Mouse (Mus musculus) lung, postnatal 14 days (tissue): ENCODE results near the gene Uevld.
"Not testable (repeated sequence)": the region's sequence is repeated elsewhere in the genome, so short reads cannot be mapped to it uniquely, and the experiment has no call there.

Experiments
- DNase-seq: peaks from one replicate; pipeline ENCODE4 v3.0.0; 2021

Uevld gene

DNA sequence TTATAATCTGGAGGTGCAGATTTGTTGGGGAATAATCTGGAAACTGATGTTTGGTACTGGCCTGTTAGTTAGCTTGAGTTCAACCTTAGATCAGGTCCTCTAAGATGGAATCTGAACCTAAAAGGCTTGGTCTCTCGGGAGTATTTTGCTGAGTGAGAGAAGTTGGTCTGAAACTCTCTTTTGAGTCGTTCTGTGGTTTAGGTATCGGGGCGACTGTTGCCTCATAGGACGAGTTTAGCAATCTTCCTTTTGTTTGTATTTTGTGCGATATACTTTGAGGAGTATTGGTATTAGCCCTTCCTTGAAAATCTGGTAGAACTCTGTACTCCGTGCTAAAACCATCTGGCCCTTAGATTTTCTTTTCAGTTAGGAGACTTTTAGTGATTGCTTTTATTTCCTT lies 5.7 kb upstream of the Uevld start:
- DNase-seq = no peak

- peak; percentile 75 for DNase-seq
Measured at GRCm38 (mm10) chr7:46962806-46963618, 4.7 kb upstream of the Uevld start.

DNA sequence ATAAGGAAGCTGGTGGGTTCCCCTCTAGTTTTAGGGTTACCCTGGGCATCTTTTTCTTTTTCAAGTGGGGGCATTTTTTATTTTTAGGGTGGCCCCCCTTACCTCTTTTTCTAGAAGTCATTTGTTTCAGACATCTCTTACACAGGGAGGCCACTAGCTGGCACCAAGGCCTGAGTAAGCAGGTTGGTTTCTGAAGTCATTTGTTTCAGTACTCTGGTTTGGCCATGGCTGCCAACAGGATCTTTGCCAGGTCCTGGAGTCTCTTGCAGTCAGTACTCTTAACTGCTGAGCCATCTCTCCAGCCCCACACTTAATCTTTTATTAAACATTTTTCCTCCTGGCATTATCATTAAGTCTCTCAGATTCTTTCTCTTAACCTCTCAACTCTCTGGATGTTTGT lies 3.8 kb upstream of the Uevld start:
- DNase-seq = no peak

- no peak for DNase-seq
Measured at GRCm38 (mm10) chr7:46960991-46961390, 2.7 kb upstream of the Uevld start.

- DNase-seq = no peak
Measured at GRCm38 (mm10) chr7:46958853-46959252, 526 bp upstream of the Uevld start.

GRCm38 (mm10) chr7:46935847-46936246 lies 22.5 kb downstream of the Uevld start:
- peak; percentile 35 for DNase-seq

- peak; percentile 18 for DNase-seq
Measured at GRCm38 (mm10) chr7:46934788-46935187, 23.5 kb downstream of the Uevld start.

GRCm38 (mm10) chr7:46931370-46931769 lies 27.0 kb downstream of the Uevld start:
- no peak for DNase-seq

DNA sequence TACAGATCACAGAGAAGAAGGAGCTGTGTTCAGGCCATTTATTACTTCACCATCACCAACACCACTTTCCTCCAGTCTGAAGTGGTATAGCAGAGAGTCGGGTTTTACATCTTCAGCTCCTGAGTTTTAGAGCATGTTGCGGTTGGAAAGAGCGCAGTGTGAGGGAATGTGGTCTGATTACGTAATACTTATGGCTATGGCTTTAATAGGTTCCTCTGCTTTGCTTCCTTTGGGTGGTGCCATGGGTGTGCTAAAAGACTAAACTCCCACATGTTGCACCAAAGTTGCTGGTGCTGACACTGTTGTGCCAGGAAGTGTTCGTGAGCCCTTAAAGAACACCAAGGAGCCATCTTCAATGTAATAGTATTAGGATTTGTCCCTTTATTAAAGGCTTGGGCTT lies 30.0 kb downstream of the Uevld start:
- no peak for DNase-seq

GRCm38 (mm10) chr7:46922075-46922474 lies 36.3 kb downstream of the Uevld start:
- DNase-seq = no peak

DNA sequence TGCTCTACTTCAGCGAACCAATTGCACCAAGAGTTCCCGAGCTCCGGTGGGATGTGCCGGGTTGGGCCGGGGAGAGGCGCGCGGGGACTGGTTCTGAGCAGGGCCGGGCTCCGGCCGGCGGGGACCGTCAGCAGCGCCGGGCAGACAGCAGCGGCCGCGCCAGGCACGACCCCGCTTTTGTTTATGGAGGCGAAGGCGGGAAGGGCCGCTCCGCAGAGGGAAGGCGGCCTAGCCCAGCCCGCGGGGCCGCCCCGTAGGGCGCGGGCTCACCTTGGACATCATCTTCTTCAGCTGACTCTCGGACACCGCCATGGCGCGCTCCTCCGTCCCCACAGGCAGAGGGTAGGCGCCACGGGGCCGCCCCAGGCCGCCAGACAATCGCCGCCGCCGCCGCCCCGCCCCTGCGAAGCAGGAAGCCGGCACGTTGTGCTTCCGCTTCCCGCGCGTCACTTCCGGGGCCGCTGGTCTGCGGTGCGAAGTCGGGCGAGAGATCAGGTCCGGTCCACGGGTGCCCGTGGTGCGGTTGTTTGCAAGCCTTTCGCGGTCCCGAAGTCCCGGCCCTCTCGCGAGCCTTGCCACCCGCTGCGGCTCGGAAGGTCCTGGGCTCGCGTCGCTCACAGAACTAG lies 38.7 kb downstream of the Uevld start, which contains the start of gene Tsg101:
TSS of gene Tsg101 (minus strand) at position 419 of the 626 bp plus-strand sequence.
- peak; percentile 95 for DNase-seq

- DNase-seq = no peak
Measured at GRCm38 (mm10) chr7:46918678-46919371, 39.5 kb downstream of the Uevld start.

DNA sequence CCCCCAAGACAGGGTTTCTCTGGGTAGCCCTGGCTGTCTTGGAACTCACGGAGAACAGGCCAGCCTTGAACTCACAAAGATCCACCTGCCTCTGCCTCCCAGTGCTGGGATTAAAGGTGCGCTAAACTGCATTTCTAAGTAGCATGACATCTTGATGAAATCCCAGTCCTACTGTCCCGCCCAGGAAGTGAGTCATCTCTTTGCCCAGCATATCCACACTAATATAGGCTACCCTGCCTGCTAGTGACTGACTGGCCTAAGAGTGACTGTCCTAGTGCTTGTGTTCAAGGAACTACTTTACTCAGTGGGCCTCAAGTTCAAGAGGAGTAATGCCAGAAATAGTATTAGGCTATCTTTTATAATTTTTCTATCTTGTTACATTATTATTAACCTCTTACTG lies 42.0 kb downstream of the Uevld start:
- no peak for DNase-seq

DNA sequence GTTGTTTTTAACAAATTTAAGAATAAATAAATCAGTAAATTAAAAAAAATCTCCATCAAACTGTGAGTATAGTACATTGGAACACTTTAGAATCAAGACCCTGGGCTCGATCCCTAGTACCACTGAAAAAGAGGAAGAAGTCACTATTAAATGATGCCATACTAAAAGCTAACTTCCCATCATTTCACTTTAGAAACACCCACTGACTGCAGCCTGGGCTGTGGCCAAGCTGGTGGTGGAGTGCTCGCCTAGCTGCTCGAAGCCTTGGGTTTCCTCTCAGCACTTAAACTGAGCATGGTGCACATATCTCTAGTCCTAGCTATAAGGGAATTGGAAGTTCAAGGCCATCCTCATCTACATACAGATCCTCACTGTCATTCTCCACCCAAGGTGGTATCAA lies 47.1 kb downstream of the Uevld start:
- no peak for DNase-seq

DNA sequence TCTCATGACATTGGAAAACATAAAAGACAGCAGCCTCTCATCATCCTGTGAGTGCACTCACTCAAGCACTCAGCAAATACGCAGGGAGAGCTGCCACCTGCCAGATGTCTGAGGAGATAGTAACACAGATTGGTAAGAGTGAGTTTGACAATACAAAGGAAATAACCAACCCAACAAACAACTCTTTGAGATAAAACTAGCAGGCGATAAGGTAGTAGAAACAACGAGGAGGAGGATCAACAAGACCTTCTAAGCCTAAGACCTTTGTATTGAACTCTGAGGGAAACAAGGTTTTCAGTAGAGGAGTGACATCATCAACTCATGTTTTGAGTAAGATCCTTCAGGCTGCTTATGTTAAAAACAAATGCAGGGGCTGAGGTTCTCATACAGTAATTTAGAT lies 59.0 kb downstream of the Uevld start:
- DNase-seq = no peak

DNA sequence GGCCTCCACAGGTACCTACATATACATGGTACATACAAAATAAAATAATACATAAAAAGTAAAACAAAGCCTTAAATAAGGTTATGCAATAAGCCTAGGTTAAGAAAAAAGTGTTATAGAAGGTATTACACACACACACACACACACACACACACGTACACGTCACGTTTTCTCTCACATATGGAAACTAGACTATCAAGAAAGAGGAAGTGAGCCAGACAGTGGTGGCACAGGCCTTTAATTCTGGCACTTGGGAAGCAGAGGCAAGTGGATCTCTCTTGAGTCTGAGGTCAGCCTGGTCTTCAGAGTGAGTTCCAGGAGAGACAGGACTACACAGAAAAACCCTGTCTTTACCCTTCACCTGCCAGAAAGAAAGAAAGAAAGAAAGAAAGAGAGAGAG lies 62.8 kb downstream of the Uevld start:
- DNase-seq = no peak

GRCm38 (mm10) chr7:46883304-46883703 lies 75.0 kb downstream of the Uevld start:
- no peak for DNase-seq

GRCm38 (mm10) chr7:46881941-46882340 lies 76.4 kb downstream of the Uevld start:
- not testable (repeated sequence) for DNase-seq

GRCm38 (mm10) chr7:46880992-46881391 lies 77.3 kb downstream of the Uevld start:
- DNase-seq = no peak

- no peak for DNase-seq
Measured at GRCm38 (mm10) chr7:46879851-46880250, 78.5 kb downstream of the Uevld start.

- DNase-seq = no peak
Measured at GRCm38 (mm10) chr7:46877255-46877654, 81.1 kb downstream of the Uevld start.

- DNase-seq = no peak
Measured at GRCm38 (mm10) chr7:46876841-46877240, 81.5 kb downstream of the Uevld start.
